Mouse (Mus musculus) heart, embryonic 13.5 days (tissue): ENCODE measurements around the gene Vmn1r39. TPM values are rescaled to one million over a fixed set of nuclear protein-coding genes. Genes with fewer than 3 reads are reported as not detected.

Experiments used
- polyA plus RNA-seq: library from polyadenylated mRNA; unstranded; fragments of >200 nt; fragmentation: Nextera tagmentation; extraction: Ambion mirVana; gene quantifications from 2 replicates; pipeline ENCODE4 v1.2.1, GENCODE M21; 2015

Gene Vmn1r39
- polyA plus RNA-seq, 1 experiment from 2014 or later: not detected

Other genes with a start within 250 kb of the Vmn1r39 start
- not detected in 2 replicates for gene Vmn1r33, start 192.3 kb downstream of the Vmn1r39 start, polyA plus RNA-seq
- not detected in 2 replicates for gene Vmn1r34, start 166.7 kb downstream of the Vmn1r39 start, polyA plus RNA-seq
- gene Vmn1r35, start 124.7 kb downstream of the Vmn1r39 start, polyA plus RNA-seq: not detected in 2 replicates
- gene Vmn1r36, start 91.4 kb downstream of the Vmn1r39 start, polyA plus RNA-seq: not detected in 2 replicates
- gene Vmn1r37, start 81.2 kb downstream of the Vmn1r39 start, polyA plus RNA-seq: not detected in 2 replicates
- gene Vmn1r38, start 28.0 kb downstream of the Vmn1r39 start, polyA plus RNA-seq: not detected in 2 replicates
- 51.7 and 57.4 TPM in 2 replicates for gene Gng12, start 85.8 kb upstream of the Vmn1r39 start, polyA plus RNA-seq
- gene Gadd45a, start 226.8 kb upstream of the Vmn1r39 start, polyA plus RNA-seq: 9.4 and 11.0 TPM in 2 replicates